Mouse (Mus musculus) hindbrain, embryonic 10.5 days (tissue): ENCODE measurements around the gene Xcl1. TPM values are rescaled to one million over a fixed set of nuclear protein-coding genes. Genes with fewer than 3 reads are reported as not detected.

ENCODE experiments used
- DNase-seq: peaks from one replicate; pipeline ENCODE4 v3.0.0-alpha.2; 2017; ENCODE audit warnings: low spot score
- H3K27ac ChIP-seq: fragments of 300-500 bp; sonication (generic); 2 replicates; pipeline ENCODE4 v1.5.1; 2016; ENCODE audit warnings: mild to moderate bottlenecking, moderate library complexity
- H3K27me3 ChIP-seq: fragments of 300-500 bp; sonication (generic); 2 replicates; pipeline ENCODE4 v1.6.1; 2016; ENCODE audit warnings: mild to moderate bottlenecking; ENCODE audit not compliant: poor library complexity, insufficient read depth, severe bottlenecking
- H3K36me3 ChIP-seq: fragments of 300-500 bp; sonication (generic); 2 replicates; pipeline ENCODE4 v1.6.1; 2016; ENCODE audit warnings: mild to moderate bottlenecking, moderate library complexity
- H3K4me1 ChIP-seq: fragments of 300-500 bp; sonication (generic); replicated peaks from 2 replicates; pipeline ENCODE4 v1.6.1; 2016; ENCODE audit warnings: mild to moderate bottlenecking
- H3K4me3 ChIP-seq: fragments of 300-500 bp; sonication (generic); 2 replicates; pipeline ENCODE4 v1.5.1; 2016; ENCODE audit warnings: mild to moderate bottlenecking, moderate library complexity
- H3K9me3 ChIP-seq: fragments of 300-500 bp; sonication (generic); 2 replicates; pipeline ENCODE4 v1.6.1; 2016; ENCODE audit warnings: mild to moderate bottlenecking, moderate library complexity
- WGBS: fragments of 180-500 bp; shearing (Covaris S2); methylation state at CpG from one replicate; pipeline ENCODE4 v1.1.7; 2016; 5-methylcytosine and 5-hydroxymethylcytosine counted together
- polyA plus RNA-seq: library from polyadenylated mRNA; unstranded; fragments of >200 nt; fragmentation: Nextera tagmentation; extraction: Ambion mirVana; gene quantifications from 2 replicates; pipeline ENCODE4 v1.2.1, GENCODE M21; 2016

The Xcl1 gene
- polyA plus RNA-seq, 1 experiment from 2014 or later: not detected

- Histone ChIP-seq H3K9me3 (no peaks in the 10 kb centered on the region), H3K27me3 (peaks cover 13% of the 10 kb centered on the region; the same call in 1 of the 2 replicates), H3K4me1 (peaks cover 26% of the 10 kb centered on the region), H3K27ac (peak overlapping the region; percentile 86), H3K4me3 (peak overlapping the region; percentile 65), H3K36me3 (no peaks in the 10 kb centered on the region)
- peak; percentile 76 for DNase-seq
- under 1% methylated on average over 22 of the region's 22 CpGs for WGBS
Measured at GRCm38 (mm10) chr1:164898846-164899351, 36.4 kb downstream of the Xcl1 start.

- WGBS: 50% methylated on average over 5 of the region's 5 CpGs
Measured at GRCm38 (mm10) chr1:164897163-164897817, 38.0 kb downstream of the Xcl1 start.

DNA sequence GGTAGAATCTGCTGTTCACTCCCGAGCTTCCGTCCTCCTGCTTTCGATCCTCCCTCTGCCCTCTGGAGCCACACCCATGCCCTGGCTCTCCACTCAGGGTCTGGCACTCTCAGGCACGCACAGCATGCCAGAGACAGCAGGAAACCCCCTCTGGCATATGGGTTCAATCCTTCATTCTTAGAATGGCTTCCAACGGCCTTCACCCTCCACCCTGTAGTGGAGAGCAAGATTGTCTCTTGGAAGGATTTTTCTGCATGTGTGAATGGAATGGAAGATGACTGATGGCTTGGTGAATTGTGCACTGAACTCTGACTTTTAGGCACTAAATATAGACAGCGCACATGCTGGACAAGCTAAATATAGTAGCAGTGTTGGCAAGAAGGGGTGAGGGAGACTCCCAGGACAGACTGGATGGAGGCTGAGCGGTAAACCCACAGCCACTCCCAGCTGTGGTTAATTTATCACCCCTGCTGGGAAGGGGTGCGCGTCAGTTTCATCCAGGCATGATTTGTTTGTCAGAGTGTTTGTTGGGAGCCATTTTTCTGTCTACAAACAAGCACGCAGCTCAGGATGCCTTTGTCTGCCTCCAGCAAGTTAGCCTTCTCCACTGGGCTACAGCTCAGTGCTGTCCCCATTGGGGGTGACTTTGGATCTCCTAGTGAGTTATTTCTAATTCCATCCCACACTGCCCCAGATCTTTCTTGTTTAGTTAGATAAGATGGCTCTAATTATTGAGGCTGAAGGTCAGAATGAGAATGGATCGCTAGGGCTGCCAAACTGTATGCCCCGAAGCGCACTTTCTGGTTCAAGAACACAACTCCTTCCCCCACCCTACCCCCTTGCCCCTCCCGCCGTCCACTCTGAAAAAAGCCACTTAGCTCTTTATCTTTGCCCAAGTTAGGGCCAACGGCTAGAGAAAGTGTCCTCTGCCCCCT, 38.8 kb downstream of the Xcl1 start:
- Histone ChIP-seq H3K27me3 (peaks cover 13% of the 10 kb centered on the region; the same call in 1 of the 2 replicates), H3K4me3 (no peak overlapping the region), H3K9me3 (no peaks in the 10 kb centered on the region), H3K27ac (peak overlapping the region; percentile 59; the same call in 1 of the 2 replicates), H3K4me1 (peaks cover 26% of the 10 kb centered on the region), H3K36me3 (no peaks in the 10 kb centered on the region)
- 62% methylated on average over 16 of the region's 16 CpGs for WGBS
- no peak for DNase-seq

More at GRCm38 (mm10) chr1:164897163-164897817, 38.0 kb downstream of the Xcl1 start:
- Histone ChIP-seq H3K27me3 (peaks cover 13% of the 10 kb centered on the region; the same call in 1 of the 2 replicates), H3K27ac (peak overlapping the region; percentile 59; the same call in 1 of the 2 replicates), H3K9me3 (no peaks in the 10 kb centered on the region), H3K4me3 (no peak overlapping the region), H3K4me1 (peaks cover 26% of the 10 kb centered on the region), H3K36me3 (no peaks in the 10 kb centered on the region)
- no peak for DNase-seq

GRCm38 (mm10) chr1:164895806-164896205, 39.5 kb downstream of the Xcl1 start:
- DNase-seq: no peak
- 77% methylated on average over 2 of the region's 2 CpGs for WGBS

DNA sequence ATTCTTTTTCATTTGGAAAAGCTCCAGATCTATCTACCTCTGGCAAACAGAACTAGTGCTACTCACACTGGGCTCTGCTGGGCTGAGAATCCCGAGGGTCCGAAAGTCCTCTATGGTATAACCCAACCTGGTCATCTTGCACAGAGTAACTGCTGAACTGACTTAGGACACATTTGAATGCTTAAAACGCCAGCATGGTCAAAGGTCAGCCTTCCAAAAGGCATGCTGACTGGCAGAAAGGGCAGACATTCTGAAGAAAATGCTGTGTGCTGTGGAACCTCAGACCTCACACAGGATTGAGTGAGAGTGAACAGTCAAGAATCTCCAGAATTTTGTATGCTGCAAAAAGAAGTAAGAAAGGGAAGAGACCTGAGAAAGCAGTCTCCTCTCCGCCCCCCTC, 45.0 kb downstream of the Xcl1 start:
- no peak for DNase-seq
- WGBS: 74% methylated on average over 4 of the region's 4 CpGs
- no peak overlapping the region for H3K27ac ChIP-seq
- H3K9me3 ChIP-seq: no peaks in the 10 kb centered on the region
- no peak overlapping the region for H3K4me3 ChIP-seq
- H3K4me1 ChIP-seq: 0 out of 2 replicates have a peak, but pooled peaks cover 5% of the 10 kb centered on the region
- no peaks in the 10 kb centered on the region for H3K27me3 ChIP-seq
- no peaks in the 10 kb centered on the region for H3K36me3 ChIP-seq

More at GRCm38 (mm10) chr1:164895806-164896205, 39.5 kb downstream of the Xcl1 start:
- Histone ChIP-seq H3K4me1 (peaks cover 26% of the 10 kb centered on the region), H3K9me3 (no peaks in the 10 kb centered on the region), H3K27ac (no peak overlapping the region), H3K4me3 (no peak overlapping the region), H3K27me3 (peaks cover 12% of the 10 kb centered on the region; the same call in 1 of the 2 replicates), H3K36me3 (no peaks in the 10 kb centered on the region)

GRCm38 (mm10) chr1:164888563-164888962, 46.8 kb downstream of the Xcl1 start:
- no peak for DNase-seq
- no peaks in the 10 kb centered on the region for H3K36me3 ChIP-seq
- no peak overlapping the region for H3K4me3 ChIP-seq
- 0 out of 2 replicates have a peak, but pooled peaks cover 5% of the 10 kb centered on the region for H3K4me1 ChIP-seq
- WGBS: 71% methylated on average over 6 of the region's 6 CpGs
- no peaks in the 10 kb centered on the region for H3K9me3 ChIP-seq
- no peak overlapping the region for H3K27ac ChIP-seq
- no peaks in the 10 kb centered on the region for H3K27me3 ChIP-seq

GRCm38 (mm10) chr1:164887775-164888174, 47.6 kb downstream of the Xcl1 start:
- Histone ChIP-seq H3K9me3 (no peaks in the 10 kb centered on the region), H3K4me3 (no peak overlapping the region), H3K27me3 (no peaks in the 10 kb centered on the region), H3K27ac (no peak overlapping the region), H3K36me3 (no peaks in the 10 kb centered on the region), H3K4me1 (0 out of 2 replicates have a peak, but pooled peaks cover 5% of the 10 kb centered on the region)
- DNase-seq: no peak
- WGBS: 85% methylated on average over 2 of the region's 2 CpGs

GRCm38 (mm10) chr1:164881891-164882290, 53.4 kb downstream of the Xcl1 start:
- no peak for DNase-seq
- Histone ChIP-seq H3K4me3 (no peak overlapping the region), H3K9me3 (no peaks in the 10 kb centered on the region), H3K27ac (no peak overlapping the region), H3K4me1 (no peaks in the 10 kb centered on the region), H3K36me3 (no peaks in the 10 kb centered on the region), H3K27me3 (no peaks in the 10 kb centered on the region)
- WGBS: 79% methylated on average over 3 of the region's 3 CpGs

Other genes starting within 250 kb of the Xcl1 start
- not detected in 2 replicates for gene Dpt, start 138.9 kb downstream of the Xcl1 start, polyA plus RNA-seq
- gene Tbx19, start 225.2 kb upstream of the Xcl1 start, polyA plus RNA-seq: not detected in 2 replicates